Mouse (Mus musculus) forelimb bud, embryonic 11.5 days (tissue): ENCODE results near the gene Tas2r117.
A peak's percentile ranks its signal among the peaks of the same experiment; 100 is the strongest.

ENCODE experiments used
- DNase-seq: peaks from one replicate; pipeline ENCODE4 v3.0.0-alpha.2; 2012; ENCODE audit warnings: low read depth, low spot score

Tas2r117 gene

GRCm38 (mm10) chr6:132802518-132802917 is at the start of gene Tas2r117:
Gene Tas2r117 (plus strand): TSS chr6:132802818.
- no peak for DNase-seq

GRCm38 (mm10) chr6:132754430-132754829 is 48.2 kb upstream of the Tas2r117 start, which contains the start of gene Tas2r124:
Gene Tas2r124 (plus strand): TSS chr6:132754730.
- DNase-seq: no peak

GRCm38 (mm10) chr6:132761831-132762230 is 40.8 kb upstream of the Tas2r117 start, which contains the start of gene Tas2r102:
Gene Tas2r102 (plus strand): TSS chr6:132762131.
- DNase-seq: no peak

- DNase-seq: no peak
Observed at GRCm38 (mm10) chr6:132778062-132778461, 24.6 kb upstream of the Tas2r117 start, which contains the start of gene Tas2r136. Gene Tas2r136 (minus strand): TSS chr6:132778162.

GRCm38 (mm10) chr6:132795393-132795792 is 7.2 kb upstream of the Tas2r117 start:
- DNase-seq: peak; percentile 18

- no peak for DNase-seq
Observed at GRCm38 (mm10) chr6:132846842-132847241, 44.2 kb downstream of the Tas2r117 start, which contains the start of gene Tas2r123. Gene Tas2r123 (plus strand): TSS chr6:132847142.
